Mouse (Mus musculus): ENCODE results near the gene Arhgef10l.

Arhgef10l gene

GRCm38 (mm10) chr4:140524927-140525326 is 140.9 kb downstream of the Arhgef10l start:
- no peak for DNase-seq (ENCODE audit: low spot score)

GRCm38 (mm10) chr4:140522873-140523272 is 142.9 kb downstream of the Arhgef10l start:
- no peak for DNase-seq (ENCODE audit: low spot score)

GRCm38 (mm10) chr4:140520719-140521118 is 145.1 kb downstream of the Arhgef10l start:
- no peak for DNase-seq (ENCODE audit: low spot score)

GRCm38 (mm10) chr4:140513797-140514196 is 152.0 kb downstream of the Arhgef10l start:
- no peak for DNase-seq (ENCODE audit: low spot score)

GRCm38 (mm10) chr4:140509856-140510255 is 156.0 kb downstream of the Arhgef10l start:
- DNase-seq (ENCODE audit: low spot score), result no peak

- peak; percentile 58 for DNase-seq (ENCODE audit: low spot score)
These were observed 158.6 kb downstream of the Arhgef10l start for GRCm38 (mm10) chr4:140507172-140507714.

GRCm38 (mm10) chr4:140505608-140506002 is 160.2 kb downstream of the Arhgef10l start:
- no peak for DNase-seq (ENCODE audit: low spot score)

GRCm38 (mm10) chr4:140504921-140505607 is 160.7 kb downstream of the Arhgef10l start:
- no peak for DNase-seq (ENCODE audit: low spot score)

GRCm38 (mm10) chr4:140504067-140504913 is 161.5 kb downstream of the Arhgef10l start:
- DNase-seq (ENCODE audit: low spot score), result no peak

GRCm38 (mm10) chr4:140500766-140501165 is 165.0 kb downstream of the Arhgef10l start:
- DNase-seq (ENCODE audit: low spot score), result no peak

GRCm38 (mm10) chr4:140499571-140499970 is 166.2 kb downstream of the Arhgef10l start:
- no peak for DNase-seq (ENCODE audit: low spot score)

GRCm38 (mm10) chr4:140497169-140497568 is 168.6 kb downstream of the Arhgef10l start:
- DNase-seq (ENCODE audit: low spot score), result no peak

GRCm38 (mm10) chr4:140491555-140491954 is 174.3 kb downstream of the Arhgef10l start:
- no peak for DNase-seq (ENCODE audit: low spot score)

- DNase-seq (ENCODE audit: low spot score), result no peak
These were observed 180.4 kb downstream of the Arhgef10l start for GRCm38 (mm10) chr4:140485442-140485841.

- no peak for DNase-seq (ENCODE audit: low spot score)
These were observed 182.7 kb downstream of the Arhgef10l start for GRCm38 (mm10) chr4:140483134-140483533.

- DNase-seq (ENCODE audit: low spot score), result no peak
These were observed 185.3 kb downstream of the Arhgef10l start for GRCm38 (mm10) chr4:140480369-140481067.

GRCm38 (mm10) chr4:140475194-140475593 is 190.6 kb downstream of the Arhgef10l start:
- DNase-seq (ENCODE audit: low spot score), result no peak

- DNase-seq (ENCODE audit: low spot score), result no peak
These were observed 195.9 kb downstream of the Arhgef10l start for GRCm38 (mm10) chr4:140469760-140470452.

- DNase-seq (ENCODE audit: low spot score), result no peak
These were observed 198.5 kb downstream of the Arhgef10l start for GRCm38 (mm10) chr4:140467254-140467791.
